Mouse (Mus musculus) intestine, postnatal 0 days (tissue): Measurements from ENCODE around the gene Hist1h4n. TPM values are rescaled to one million over a fixed set of nuclear protein-coding genes. Genes with fewer than 3 reads are reported as not detected.
"Not testable (repeated sequence)": the region's sequence is repeated elsewhere in the genome, so short reads cannot be mapped to it uniquely, and the experiment has no call there.

Experiments used
- ATAC-seq: fragments of 200-750 bp; cut with Nextera tagmentation; 2 replicates; pipeline ENCODE4 v1.8.0; 2017; ENCODE audit warnings: mild to moderate bottlenecking, moderate TSS enrichment, moderate library complexity
- H3K27ac ChIP-seq: fragments of 300-500 bp; sonication (generic); 2 replicates; pipeline ENCODE4 v1.5.1; 2014; ENCODE audit warnings: mild to moderate bottlenecking, low read depth, low read length, moderate library complexity
- H3K27me3 ChIP-seq: fragments of 300-500 bp; sonication (generic); replicated peaks from 2 replicates; pipeline ENCODE4 v1.6.1; 2014; ENCODE audit warnings: low read length, mixed read lengths; ENCODE audit not compliant: control insufficient read depth, insufficient read depth
- H3K36me3 ChIP-seq: fragments of 300-500 bp; sonication (generic); 2 replicates; pipeline ENCODE4 v1.6.1; 2014; ENCODE audit warnings: mild to moderate bottlenecking, moderate library complexity; ENCODE audit not compliant: control insufficient read depth, insufficient read depth
- H3K4me1 ChIP-seq: fragments of 300-500 bp; sonication (generic); replicated peaks from 2 replicates; pipeline ENCODE4 v1.6.1; 2014; ENCODE audit warnings: antibody characterized with exemption, low read length, mixed read lengths; ENCODE audit not compliant: control insufficient read depth, insufficient read depth
- H3K4me2 ChIP-seq: fragments of 300-500 bp; sonication (generic); replicated peaks from 2 replicates; pipeline ENCODE4 v1.6.1; 2014; ENCODE audit warnings: low read depth, mild to moderate bottlenecking, moderate library complexity
- H3K4me3 ChIP-seq: fragments of 300-500 bp; sonication (generic); 2 replicates; pipeline ENCODE4 v1.5.1; 2014; ENCODE audit warnings: low read depth, low read length
- H3K9ac ChIP-seq: fragments of 300-500 bp; sonication (generic); 2 replicates; pipeline ENCODE4 v1.6.1; 2014; ENCODE audit warnings: mild to moderate bottlenecking, low read depth, low read length
- H3K9me3 ChIP-seq: fragments of 300-500 bp; sonication (generic); 2 replicates; pipeline ENCODE4 v1.6.1; 2016; ENCODE audit warnings: mixed run types; ENCODE audit not compliant: control insufficient read depth
- CTCF ChIP-seq: sonication (generic); IDR thresholded peaks from 2 replicates; pipeline ENCODE4 v1.5.1; 2016; ENCODE audit warnings: low read depth, mild to moderate bottlenecking, control low read depth, antibody characterized with exemption, moderate library complexity
- WGBS: fragments of 180-500 bp; shearing (Covaris S2); extraction: QIAGEN DNeasy Blood & Tissue Kit; methylation state at CpG from one replicate; pipeline ENCODE4 v1.1.7; 2014; 5-methylcytosine and 5-hydroxymethylcytosine counted together
- polyA plus RNA-seq: library from polyadenylated mRNA; unstranded; fragments of >200 nt; fragmentation: Nextera tagmentation; extraction: Ambion mirVana; gene quantifications from 2 replicates; pipeline ENCODE4 v1.2.1, GENCODE M21; 2015

Hist1h4n gene
- polyA plus RNA-seq, 1 experiment from 2014 or later = 5.3 TPM

DNA sequence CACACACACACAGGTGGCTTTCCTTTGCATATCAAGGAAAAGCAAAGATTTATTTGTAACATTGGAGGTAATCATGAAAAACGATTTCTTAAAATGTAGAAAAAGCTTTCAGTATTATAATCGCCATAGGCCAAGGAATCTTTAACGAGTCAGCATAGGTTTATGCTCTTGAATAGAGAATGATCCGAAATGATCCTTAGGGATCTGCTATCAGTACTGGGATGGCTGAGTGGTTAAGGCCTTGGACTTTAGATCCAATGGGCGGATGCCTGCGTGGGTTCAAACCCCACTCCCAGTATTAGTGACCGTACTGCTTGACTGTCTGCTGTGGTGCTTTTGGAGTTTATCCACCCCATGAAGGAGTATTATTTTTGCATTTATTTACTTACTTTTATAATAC lies 36.4 kb downstream of the Hist1h4n start:
- no peak for ATAC-seq
- Histone ChIP-seq H3K4me3 (no peak overlapping the region), H3K27ac (no peak overlapping the region), H3K9me3 (no peaks in the 10 kb centered on the region), H3K4me1 (no peaks in the 10 kb centered on the region), H3K4me2 (no peak overlapping the region), H3K36me3 (no peaks in the 10 kb centered on the region), H3K27me3 (no peaks in the 10 kb centered on the region), H3K9ac (no peak overlapping the region)
- WGBS = 91% methylated on average over 7 of the region's 7 CpGs
- TF ChIP-seq CTCF = no peak

DNA sequence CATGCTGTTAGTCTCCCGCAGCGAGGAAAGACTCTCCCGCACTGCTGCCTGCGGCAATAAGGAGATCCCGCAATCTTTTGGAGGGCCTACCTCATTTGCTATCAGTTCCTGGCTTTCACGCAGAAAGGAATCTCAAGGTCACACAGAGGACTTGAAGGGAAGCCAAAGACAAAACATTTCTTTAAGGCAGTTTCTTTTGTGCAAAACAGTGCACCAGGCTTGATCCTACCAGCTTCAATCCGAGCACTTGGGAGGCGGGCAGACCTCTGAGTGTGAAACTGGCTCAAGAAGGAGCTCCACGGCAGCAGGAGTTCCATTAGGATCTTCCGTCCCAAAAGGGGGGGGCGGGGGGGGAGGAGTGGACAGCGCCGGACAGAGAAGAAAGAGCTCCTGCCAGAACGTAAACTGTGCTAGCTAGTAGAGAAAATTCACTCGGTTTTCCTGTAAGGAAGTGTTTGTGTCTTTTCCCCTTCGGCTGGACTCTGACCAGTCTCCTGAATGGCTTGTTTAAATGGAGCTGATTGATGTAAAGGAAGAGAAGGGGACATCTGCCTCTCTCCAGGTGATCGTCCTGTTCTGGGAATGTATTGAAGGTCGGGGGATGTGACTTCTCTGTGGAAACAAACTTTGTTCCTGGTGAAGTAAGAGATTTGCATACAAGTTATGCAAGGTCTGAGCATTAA lies 41.3 kb downstream of the Hist1h4n start:
- H3K27ac ChIP-seq = no peak overlapping the region
- ATAC-seq = peak; percentile 10; the same call in 1 of the 2 replicates

DNA sequence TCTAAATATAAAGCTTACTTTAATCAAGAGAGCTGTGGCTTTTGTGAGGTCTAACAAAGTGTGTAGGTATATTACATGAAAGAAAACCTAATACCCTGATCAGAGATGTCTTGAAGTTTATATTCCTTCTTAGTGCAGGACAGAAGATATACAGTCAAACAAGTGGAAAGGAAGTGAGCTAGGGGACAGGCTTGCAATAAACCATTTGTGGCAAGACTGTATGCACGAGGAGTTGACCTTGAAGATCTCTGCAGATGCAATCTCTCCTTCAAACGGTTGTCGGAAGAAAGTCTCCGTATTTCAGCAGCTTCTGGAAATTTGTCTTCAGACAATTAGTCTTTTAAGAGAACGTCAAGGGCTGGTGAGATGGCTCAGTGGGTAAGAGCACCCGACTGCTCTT lies 42.1 kb downstream of the Hist1h4n start:
- WGBS = 45% methylated on average over 6 of the region's 6 CpGs
- no peaks in the 10 kb centered on the region for H3K27me3 ChIP-seq
- no peak for TF ChIP-seq CTCF
- H3K4me2 ChIP-seq = no peak overlapping the region
- no peaks in the 10 kb centered on the region for H3K36me3 ChIP-seq
- no peaks in the 10 kb centered on the region for H3K9me3 ChIP-seq
- no peak for ATAC-seq
- H3K27ac ChIP-seq = no peak overlapping the region
- no peak overlapping the region for H3K9ac ChIP-seq
- 0 out of 2 replicates have a peak, but pooled peaks cover 7% of the 10 kb centered on the region for H3K4me1 ChIP-seq
- H3K4me3 ChIP-seq = no peak overlapping the region

More for the DNA sequence above, 41.3 kb downstream of the Hist1h4n start:
- no peaks in the 10 kb centered on the region for H3K36me3 ChIP-seq
- no peaks in the 10 kb centered on the region for H3K27me3 ChIP-seq
- TF ChIP-seq CTCF = no peak
- no peaks in the 10 kb centered on the region for H3K9me3 ChIP-seq
- WGBS = 5% methylated on average over 18 of the region's 18 CpGs
- H3K4me2 ChIP-seq = peak overlapping the region; percentile 63
- 0 out of 2 replicates have a peak, but pooled peaks cover 7% of the 10 kb centered on the region for H3K4me1 ChIP-seq
- H3K4me3 ChIP-seq = peak overlapping the region; percentile 13
- H3K9ac ChIP-seq = peak overlapping the region; percentile 46; the same call in 1 of the 2 replicates

- peak overlapping the region; percentile 61 for H3K4me2 ChIP-seq
- no peak overlapping the region for H3K4me3 ChIP-seq
- peaks cover 12% of the 10 kb centered on the region; the same call in 1 of the 2 replicates for H3K4me1 ChIP-seq
- 39% methylated on average over 13 of the region's 21 CpGs for WGBS
- no peaks in the 10 kb centered on the region for H3K36me3 ChIP-seq
- H3K27ac ChIP-seq = no peak overlapping the region
- H3K9ac ChIP-seq = 0 out of 2 replicates have a peak overlapping the region, but pooled peaks have one; percentile 1
- no peaks in the 10 kb centered on the region for H3K9me3 ChIP-seq
- no peak for TF ChIP-seq CTCF
- ATAC-seq = no peak; the same call in 1 of the 2 replicates
- no peaks in the 10 kb centered on the region for H3K27me3 ChIP-seq
Observed at GRCm38 (mm10) chr13:21787760-21788593, 44.0 kb downstream of the Hist1h4n start.

DNA sequence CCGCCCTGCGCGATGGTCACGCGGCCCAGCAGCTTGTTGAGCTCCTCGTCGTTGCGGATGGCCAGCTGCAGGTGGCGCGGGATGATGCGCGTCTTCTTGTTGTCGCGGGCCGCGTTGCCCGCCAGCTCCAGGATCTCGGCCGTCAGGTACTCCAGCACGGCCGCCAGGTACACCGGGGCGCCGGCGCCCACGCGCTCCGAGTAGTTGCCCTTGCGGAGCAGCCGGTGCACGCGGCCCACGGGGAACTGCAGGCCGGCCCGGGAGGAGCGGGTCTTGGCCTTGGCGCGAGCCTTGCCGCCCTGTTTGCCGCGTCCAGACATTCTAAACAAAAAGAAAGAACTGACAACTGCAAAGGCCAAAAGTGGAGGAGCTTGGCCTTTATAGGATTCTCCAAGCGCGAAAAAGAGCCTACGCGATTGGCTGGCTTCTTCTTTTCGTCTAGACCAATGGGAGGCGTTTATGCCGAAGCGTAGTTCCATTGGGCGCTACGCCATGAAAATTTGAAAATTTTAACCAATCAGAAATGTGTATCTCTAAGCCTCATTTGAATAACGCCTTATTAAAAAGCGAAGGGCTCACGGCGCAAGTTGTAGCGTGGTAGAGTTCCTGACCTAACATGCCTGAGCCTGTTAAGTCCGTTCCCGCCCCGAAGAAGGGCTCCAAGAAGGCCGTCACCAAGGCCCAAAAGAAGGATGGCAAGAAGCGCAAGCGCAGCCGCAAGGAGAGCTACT lies 44.9 kb downstream of the Hist1h4n start, which contains the start of the genes Hist1h2an and Hist1h2bp:
Gene Hist1h2an, minus strand, starts transcription at position 320 of the 731 bp plus-strand sequence.
Gene Hist1h2bp, plus strand, starts transcription at position 563 of the 731 bp plus-strand sequence.
- peak within 1 kb of the TSS; percentile 61 for H3K4me2 ChIP-seq
- H3K9me3 ChIP-seq, H3K27me3 ChIP-seq, H3K36me3 ChIP-seq: not testable (repeated sequence)
- under 1% methylated on average over 36 of the region's 63 CpGs for WGBS
- H3K9ac ChIP-seq = 0 out of 2 replicates have a peak within 1 kb of the TSS, but pooled peaks have one; percentile 1
- peak within 1 kb of the TSS; percentile 68; the same call in 1 of the 2 replicates for H3K27ac ChIP-seq
- H3K4me1 ChIP-seq = peaks cover 17% of the 10 kb centered on the region; the same call in 1 of the 2 replicates
- ATAC-seq = peak; percentile 92
- H3K4me3 ChIP-seq = peak within 1 kb of the TSS; percentile 39
